Mouse (Mus musculus): ENCODE measurements around the gene Zfp280b.

DNA sequence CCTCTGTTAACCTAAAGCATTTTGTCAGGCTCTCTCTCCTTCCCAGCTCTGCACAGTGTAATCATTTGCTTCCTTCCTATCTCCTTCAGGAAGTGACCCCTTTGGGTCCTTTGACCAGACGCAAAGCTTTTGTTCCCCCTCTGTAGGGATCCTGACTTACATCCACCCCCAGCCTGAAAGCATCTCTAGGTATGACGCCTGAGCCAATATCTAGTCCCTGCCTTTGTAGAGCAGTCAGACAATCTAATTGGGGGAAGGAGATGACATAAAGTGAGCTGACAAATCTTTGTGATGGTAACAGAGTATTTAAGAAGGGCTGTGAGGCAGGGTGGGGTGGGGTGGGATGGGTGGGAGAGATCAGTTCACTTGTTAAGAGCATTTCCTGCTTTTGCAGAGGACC lies 29.8 kb upstream of the Zfp280b start:
- TF ChIP-seq POLR2A (IDR thresholded peaks at IDR 0.05; ENCODE audit: low read depth, low read length) (no peak), CTCF (conservative IDR thresholded peaks at IDR 0.05; ENCODE audit: insufficient read depth, insufficient read length, low read depth, low read length) (no peak)
